In the genomic region with DNA sequence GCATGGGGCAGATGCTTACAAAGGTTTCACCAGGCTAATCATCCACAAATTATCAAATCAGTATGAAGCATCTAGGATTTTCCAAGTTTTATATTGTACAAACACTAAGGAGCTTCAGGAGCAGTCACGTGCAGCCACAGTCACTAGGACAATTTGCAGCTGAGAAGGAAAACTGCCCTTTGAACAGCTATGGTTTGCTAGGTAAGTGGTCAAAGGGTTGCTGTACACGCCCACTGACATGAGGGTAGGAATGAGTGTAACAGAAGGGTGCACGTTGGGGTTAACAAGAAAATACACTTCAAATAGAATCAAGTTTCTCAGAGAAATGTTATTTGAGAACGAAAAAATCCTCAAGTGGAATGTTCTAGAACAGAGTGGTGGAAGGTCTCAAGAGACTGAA, we compare ENCODE assay signal across 26 mouse cellular contexts. TPM values are rescaled to one million over a fixed set of nuclear protein-coding genes. Genes with fewer than 3 reads are reported as not detected.
DNase-seq lines count a peak whose midpoint lies in the region; ATAC-seq and TF ChIP-seq lines count a peak whose summit lies in the region.
"Had no signal": no experiment of that assay in that cellular context is flagged by ENCODE, and none has a peak within 500 bp of the region (broad histone marks: within the 10 kb centered on the region; RNA-seq: fewer than 3 reads in every experiment).

No protein-coding gene starts in this region.

- WGBS in intestine, embryonic 15.5 days = 65% methylated on average over 4 of the region's 4 CpGs
- WGBS in intestine, postnatal 0 days = 39% methylated on average over 4 of the region's 4 CpGs
- 55% methylated on average over 4 of the region's 4 CpGs for WGBS in intestine, embryonic 16.5 days

- H3K9me3 ChIP-seq in intestine, embryonic 15.5 days = no peaks in the 10 kb centered on the region
- no peaks in the 10 kb centered on the region for H3K9me3 ChIP-seq in intestine, postnatal 0 days (ENCODE audit: control insufficient read depth)
- no peaks in the 10 kb centered on the region for H3K9me3 ChIP-seq in intestine, embryonic 16.5 days (ENCODE audit: control insufficient read depth, low read length)
- H3K9me3 ChIP-seq: embryonic facial prominence, embryonic 13.5 days; forebrain, embryonic 12.5 days; G1E; heart, embryonic 15.5 days had no signal

- no peak for TF ChIP-seq CTCF in intestine, postnatal 0 days (IDR thresholded peaks at IDR 0.05; ENCODE audit: low read depth)

- H3K4me2 ChIP-seq in intestine, embryonic 15.5 days (replicated peaks) = no peak overlapping the region
- no peak overlapping the region for H3K4me2 ChIP-seq in intestine, postnatal 0 days (replicated peaks; ENCODE audit: low read depth)
- H3K4me2 ChIP-seq in intestine, embryonic 16.5 days (ENCODE audit: low read depth, low read length) = no peak overlapping the region
- H3K4me2 ChIP-seq: embryonic facial prominence, embryonic 13.5 days; forebrain, embryonic 12.5 days; heart, embryonic 11.5 days; heart, embryonic 15.5 days had no signal

- no peaks in the 10 kb centered on the region for H3K4me1 ChIP-seq in intestine, embryonic 15.5 days (replicated peaks)
- H3K4me1 ChIP-seq in intestine, postnatal 0 days (replicated peaks; ENCODE audit: control insufficient read depth, insufficient read depth, low read length) = no peaks in the 10 kb centered on the region
- no peaks in the 10 kb centered on the region for H3K4me1 ChIP-seq in intestine, embryonic 16.5 days (ENCODE audit: control insufficient read depth, insufficient read depth, low read length)
- H3K4me1 ChIP-seq: embryonic facial prominence, embryonic 13.5 days; forebrain, embryonic 12.5 days; heart, embryonic 15.5 days had no signal

- no peak overlapping the region for H3K4me3 ChIP-seq in intestine, embryonic 15.5 days (replicated peaks)
- H3K4me3 ChIP-seq in intestine, postnatal 0 days (ENCODE audit: low read depth, low read length) = no peak overlapping the region
- no peak overlapping the region for H3K4me3 ChIP-seq in intestine, embryonic 16.5 days (ENCODE audit: low read length)
- H3K4me3 ChIP-seq: embryonic facial prominence, embryonic 13.5 days; forebrain, embryonic 12.5 days; heart, adult 2 months; heart, embryonic 15.5 days had no signal

- no peaks in the 10 kb centered on the region for H3K36me3 ChIP-seq in intestine, embryonic 15.5 days
- H3K36me3 ChIP-seq in intestine, postnatal 0 days (ENCODE audit: control insufficient read depth, insufficient read depth) = no peaks in the 10 kb centered on the region
- H3K36me3 ChIP-seq in intestine, embryonic 16.5 days (ENCODE audit: control insufficient read depth, insufficient read depth, low read length) = no peaks in the 10 kb centered on the region
- H3K36me3 ChIP-seq: embryonic facial prominence, embryonic 13.5 days; forebrain, embryonic 12.5 days; G1E; heart, embryonic 15.5 days had no signal

- H3K9ac ChIP-seq in intestine, embryonic 15.5 days = no peak overlapping the region
- H3K9ac ChIP-seq in intestine, postnatal 0 days (ENCODE audit: low read depth, low read length) = no peak overlapping the region
- no peak overlapping the region for H3K9ac ChIP-seq in intestine, embryonic 16.5 days (ENCODE audit: low read depth, low read length)
- H3K9ac ChIP-seq: embryonic facial prominence, embryonic 13.5 days; forebrain, embryonic 12.5 days; heart, embryonic 15.5 days had no signal

- peak; percentile 77 for ATAC-seq in intestine, embryonic 15.5 days
- no peak for ATAC-seq in intestine, postnatal 0 days
- ATAC-seq in intestine, embryonic 16.5 days = peak; percentile 60; the same call in 1 of the 2 replicates
- ATAC-seq: CD4-positive, CD25-positive, alpha-beta regulatory T cell, adult 4 months; forebrain, embryonic 16.5 days had no signal

- no peak overlapping the region for H3K27ac ChIP-seq in intestine, embryonic 15.5 days
- no peak overlapping the region for H3K27ac ChIP-seq in intestine, postnatal 0 days (ENCODE audit: low read depth, low read length)
- H3K27ac ChIP-seq in intestine, embryonic 16.5 days (ENCODE audit: low read length) = no peak overlapping the region
- H3K27ac ChIP-seq: embryonic facial prominence, embryonic 13.5 days; forebrain, embryonic 12.5 days; heart, adult 2 months; heart, embryonic 15.5 days had no signal

- H3K27me3 ChIP-seq in intestine, embryonic 15.5 days (replicated peaks) = no peaks in the 10 kb centered on the region
- no peaks in the 10 kb centered on the region for H3K27me3 ChIP-seq in intestine, postnatal 0 days (replicated peaks; ENCODE audit: control insufficient read depth, insufficient read depth, low read length)
- no peaks in the 10 kb centered on the region for H3K27me3 ChIP-seq in intestine, embryonic 16.5 days (replicated peaks; ENCODE audit: control insufficient read depth, insufficient read depth, low read length)
- H3K27me3 ChIP-seq: embryonic facial prominence, embryonic 13.5 days; forebrain, embryonic 12.5 days; heart, embryonic 15.5 days had no signal

- DNase-seq in kidney, adult 8-10 months = peak; percentile 19 to 26
- DNase-seq in kidney, postnatal 4 days = no peak
- DNase-seq in kidney, postnatal 36 days = peak; percentile 35 to 43
- DNase-seq in heart, adult 18-20 months = no peak
- DNase-seq: adrenal gland, postnatal 10 days; B cell, adult 2 months; cerebellum, adult 11-12 months; cerebellum, adult 9-10 months; cerebellum, postnatal 25 days; gastrocnemius, postnatal 10 days; heart, adult 2 months; heart, postnatal 14 days had no signal

RNA-seq across cellular contexts. Expression of a gene that starts 18.9 kb away (rescaled TPM):
- polyA plus RNA-seq in intestine, embryonic 15.5 days (2015; fragmentation: Nextera tagmentation; extraction: Ambion mirVana) = 0.28 and 0.59 TPM in 2 replicates
- polyA plus RNA-seq in intestine, postnatal 0 days (2015; fragmentation: Nextera tagmentation; extraction: Ambion mirVana) = 0.10 and 0.16 TPM in 2 replicates
- 0.27 and 0.54 TPM in 2 replicates for polyA plus RNA-seq in intestine, embryonic 16.5 days (2015; fragmentation: Nextera tagmentation; extraction: Ambion mirVana)
- total RNA-seq in heart, adult 18-20 months (2021) = under 1 TPM in 1 of 2 experiments, not detected in 1; 0.05 TPM
- polyA plus RNA-seq: G1E had no signal

RNA-seq across cellular contexts. Expression of a gene that starts 30.6 kb away (rescaled TPM):
- not detected in 2 replicates for polyA plus RNA-seq in intestine, embryonic 15.5 days (2015; fragmentation: Nextera tagmentation; extraction: Ambion mirVana)
- polyA plus RNA-seq in intestine, postnatal 0 days (2015; fragmentation: Nextera tagmentation; extraction: Ambion mirVana) = not detected in 2 replicates
- polyA plus RNA-seq in intestine, embryonic 16.5 days (2015; fragmentation: Nextera tagmentation; extraction: Ambion mirVana) = not detected in 2 replicates
- total RNA-seq in heart, adult 18-20 months (2021) = not detected
- total RNA-seq: adrenal gland, postnatal 10 days; G1E; gastrocnemius, postnatal 10 days; gastrocnemius, postnatal 4 days; heart, adult 2 months; heart, postnatal 14 days; hematopoietic stem cell, adult 5-6 weeks had no signal
- polyA plus RNA-seq: CD4-positive, CD25-positive, alpha-beta regulatory T cell, adult 4 months; cortical plate, adult 2 months; embryonic facial prominence, embryonic 13.5 days; forebrain, embryonic 12.5 days; forebrain, embryonic 16.5 days; frontal cortex, adult 2 months; G1E; heart, adult 2 months; heart, embryonic 11.5 days; heart, embryonic 15.5 days had no signal

RNA-seq across cellular contexts. Expression of a gene that starts 51.5 kb away (rescaled TPM):
- 15.0 and 15.9 TPM in 2 replicates for polyA plus RNA-seq in intestine, embryonic 15.5 days (2015; fragmentation: Nextera tagmentation; extraction: Ambion mirVana)
- 7.8 and 8.8 TPM in 2 replicates for polyA plus RNA-seq in intestine, postnatal 0 days (2015; fragmentation: Nextera tagmentation; extraction: Ambion mirVana)
- polyA plus RNA-seq in intestine, embryonic 16.5 days (2015; fragmentation: Nextera tagmentation; extraction: Ambion mirVana) = 9.5 and 10.0 TPM in 2 replicates
- total RNA-seq in heart, adult 18-20 months (2021) = 10 to 100 TPM; 25.3 to 26.1 TPM

Comparison
In these comparisons a context has a peak if more than half of its experiments do, and no peak if none do; other contexts are left out.
1. DNase-seq: peak in kidney, adult 8-10 months (2 of 2) and kidney, postnatal 36 days (2 of 2); none in kidney, postnatal 4 days (0 of 2) and heart, adult 18-20 months (0 of 2).